Mouse (Mus musculus) retina, postnatal 1 day (tissue): ENCODE measurements around the gene Setd5.

Source experiments
- DNase-seq: peaks from one replicate; pipeline ENCODE4 v3.0.0-alpha.2; 2012

Gene Setd5

DNA sequence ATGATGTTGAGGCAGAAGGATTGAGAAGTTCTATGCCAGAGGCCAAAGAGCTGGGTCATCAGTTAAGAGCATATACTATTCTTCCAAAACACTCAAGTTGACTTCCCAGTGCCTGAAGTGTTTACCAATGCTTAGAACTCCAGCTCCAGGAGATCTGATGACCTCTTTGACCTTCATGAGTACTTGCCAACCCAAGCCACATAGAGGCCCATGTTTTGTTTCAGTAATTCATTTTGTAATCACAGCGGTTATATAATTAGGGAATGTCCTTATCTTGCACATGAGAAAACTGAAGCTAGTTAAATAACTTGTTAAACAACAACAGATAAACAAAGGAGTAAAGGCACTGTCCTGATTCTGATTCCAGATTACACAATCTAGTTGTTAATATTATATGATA lies 67.6 kb downstream of the Setd5 start:
- DNase-seq, result no peak

DNA sequence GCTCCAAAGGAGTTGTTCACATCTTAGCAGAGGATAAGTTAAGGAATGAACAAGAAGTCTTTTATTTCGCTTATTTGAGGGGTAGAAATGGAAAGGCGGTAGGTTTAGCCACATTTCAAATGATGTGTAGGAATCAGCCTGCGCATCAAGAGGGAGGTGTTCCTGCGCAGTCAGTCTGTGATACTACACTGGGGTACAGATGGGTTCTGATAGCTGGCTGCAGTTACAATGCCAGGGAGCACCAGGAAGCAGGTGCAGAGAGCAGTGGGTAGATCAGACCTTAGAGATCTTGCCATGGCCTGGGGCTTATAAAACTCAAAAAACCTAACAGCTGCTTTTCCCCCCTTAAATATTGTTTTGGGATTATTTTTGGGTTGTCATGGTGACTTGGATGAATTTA lies 68.1 kb downstream of the Setd5 start:
- no peak for DNase-seq

DNA sequence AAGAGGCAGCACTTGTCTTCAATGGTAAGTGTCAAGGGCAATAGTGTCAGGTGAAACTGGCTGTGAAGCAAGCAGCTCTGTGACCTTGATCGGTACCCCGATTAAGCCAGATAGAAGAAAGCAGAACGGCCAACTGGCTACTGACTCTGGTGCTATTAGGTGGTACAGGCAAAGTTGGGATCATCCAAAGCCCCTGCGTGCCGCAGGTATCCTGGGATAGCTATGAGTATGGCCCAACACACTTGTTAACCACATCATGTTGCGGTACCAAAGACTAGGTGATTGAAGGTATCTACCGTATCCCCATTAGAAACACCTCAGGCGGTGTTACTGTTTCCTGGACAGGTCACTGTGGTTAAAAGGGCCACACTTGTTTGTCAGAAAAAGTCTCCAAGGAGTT lies 76.9 kb downstream of the Setd5 start:
- DNase-seq, result no peak

DNA sequence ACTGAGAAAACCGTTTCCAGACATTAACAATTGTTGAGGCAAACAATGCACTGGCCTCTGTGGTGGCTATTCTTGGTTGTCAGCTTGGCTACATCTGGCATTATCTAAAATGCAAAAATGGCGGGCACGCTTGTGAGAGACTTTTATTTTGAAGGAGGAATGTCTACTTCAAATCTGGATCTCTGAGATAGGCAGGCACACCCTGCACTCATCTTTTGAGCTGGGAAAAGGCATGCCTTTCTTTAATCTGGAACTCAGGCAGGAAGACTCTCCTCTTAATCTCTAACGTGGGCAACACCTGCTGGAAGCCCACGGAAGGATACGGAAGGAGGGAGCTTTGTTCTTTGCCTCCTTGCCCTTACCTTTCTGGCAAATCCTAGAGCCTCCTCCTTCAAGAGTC lies 77.7 kb downstream of the Setd5 start:
- no peak for DNase-seq

DNA sequence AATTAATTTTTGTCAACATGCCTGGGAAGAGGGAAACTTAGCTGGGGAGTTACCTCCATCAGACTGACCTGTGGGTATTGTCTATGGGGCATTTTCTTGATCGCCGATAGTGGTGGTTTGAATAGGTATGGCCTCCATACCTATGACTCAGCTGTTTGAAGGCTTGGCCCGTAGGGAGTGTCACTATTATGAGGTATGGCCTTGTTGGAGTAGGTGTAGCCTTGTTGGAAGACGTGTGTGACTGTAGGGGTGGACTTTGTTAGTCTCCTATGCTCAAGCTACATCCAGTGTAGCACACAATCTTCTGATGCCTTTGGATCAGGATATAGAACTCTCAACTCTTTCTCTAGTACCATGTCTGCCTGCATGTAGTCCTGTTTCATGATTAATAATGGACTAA lies 78.9 kb downstream of the Setd5 start:
- no peak for DNase-seq

DNA sequence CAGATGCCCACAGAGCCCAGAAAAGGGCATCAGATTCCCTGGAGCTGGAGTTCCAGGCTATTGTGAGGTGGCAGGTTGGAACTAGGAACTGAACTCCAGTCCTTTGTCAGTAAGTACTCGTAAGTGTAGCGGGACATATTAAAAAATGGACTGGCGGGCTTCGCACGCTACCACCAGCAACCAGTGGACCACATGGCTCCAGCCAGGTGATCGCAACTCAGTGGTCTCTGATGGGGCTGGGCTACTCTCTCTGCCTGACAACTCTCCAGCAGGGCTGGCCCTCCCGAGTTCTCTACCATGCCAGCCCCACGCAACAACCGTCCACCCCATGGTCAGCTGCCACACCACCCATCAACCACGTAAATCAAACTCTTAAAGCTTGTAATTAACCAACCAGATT lies 82.9 kb downstream of the Setd5 start:
- no peak for DNase-seq

DNA sequence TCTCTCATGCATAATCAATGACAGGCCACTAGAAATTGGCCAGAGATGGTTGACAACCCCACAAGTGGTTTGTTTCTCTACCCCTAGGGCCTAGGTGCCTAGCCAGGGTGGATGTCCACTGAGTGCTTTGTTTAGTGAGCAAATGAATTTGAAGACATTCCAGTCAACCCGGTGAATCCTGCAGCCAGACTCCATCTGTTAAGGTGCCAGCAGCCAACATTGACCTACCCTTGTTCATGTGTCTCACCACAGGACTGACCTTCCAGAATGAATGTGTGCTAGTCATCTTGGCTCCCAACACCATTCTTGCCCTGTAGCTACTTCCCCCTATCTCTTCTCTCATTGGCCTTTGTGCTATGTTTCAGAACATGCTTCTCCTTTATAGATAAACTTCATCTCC lies 84.8 kb downstream of the Setd5 start:
- DNase-seq, result no peak

DNA sequence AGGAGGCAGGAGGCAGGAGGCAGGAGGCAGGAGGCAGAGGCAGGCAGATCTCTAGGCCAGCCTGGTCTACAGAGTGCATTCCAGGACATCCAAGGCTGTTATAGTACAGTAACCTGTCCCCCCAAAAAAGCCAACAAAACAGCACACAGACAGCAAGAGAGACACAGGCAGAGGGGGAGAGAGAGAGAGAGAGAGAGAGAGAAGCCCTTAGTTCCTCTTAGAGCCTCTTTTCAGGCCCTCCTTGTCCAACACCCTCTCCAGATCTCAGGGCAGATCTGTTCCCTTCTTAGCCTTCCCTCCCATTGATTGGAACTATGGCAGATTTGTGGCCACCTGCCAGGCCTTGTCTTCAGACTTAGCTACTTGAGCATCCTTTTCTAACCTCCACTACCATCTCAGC lies 86.3 kb downstream of the Setd5 start:
- DNase-seq, result no peak

DNA sequence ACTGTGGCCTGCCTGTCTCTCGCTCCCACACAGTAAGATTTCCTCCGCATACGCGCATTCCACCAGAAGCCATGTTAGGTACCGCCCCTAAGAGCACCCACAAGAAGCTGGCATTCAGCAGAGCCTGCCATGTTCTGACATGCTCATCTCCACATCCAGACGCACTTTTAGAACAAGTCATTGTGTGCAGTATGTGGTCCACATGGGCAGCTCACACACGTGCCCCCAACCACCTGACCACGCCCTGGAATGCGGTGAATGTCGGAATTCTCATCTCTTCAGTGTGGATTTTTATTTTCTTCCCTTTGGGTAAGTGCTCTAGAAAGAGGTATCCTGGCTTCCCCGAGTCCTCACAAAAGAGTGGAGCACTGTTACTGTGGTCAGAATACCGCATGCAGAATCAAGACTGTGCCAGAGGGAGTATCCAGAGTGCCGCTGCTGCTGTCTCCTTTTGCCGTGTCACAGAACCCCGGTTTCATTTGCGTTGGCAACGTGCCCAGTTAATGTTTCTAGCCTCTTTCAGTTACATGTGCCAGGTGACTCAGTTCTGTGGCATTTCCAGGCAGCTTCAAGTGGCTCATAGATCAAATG lies 89.6 kb downstream of the Setd5 start:
- DNase-seq, result peak; percentile 34

DNA sequence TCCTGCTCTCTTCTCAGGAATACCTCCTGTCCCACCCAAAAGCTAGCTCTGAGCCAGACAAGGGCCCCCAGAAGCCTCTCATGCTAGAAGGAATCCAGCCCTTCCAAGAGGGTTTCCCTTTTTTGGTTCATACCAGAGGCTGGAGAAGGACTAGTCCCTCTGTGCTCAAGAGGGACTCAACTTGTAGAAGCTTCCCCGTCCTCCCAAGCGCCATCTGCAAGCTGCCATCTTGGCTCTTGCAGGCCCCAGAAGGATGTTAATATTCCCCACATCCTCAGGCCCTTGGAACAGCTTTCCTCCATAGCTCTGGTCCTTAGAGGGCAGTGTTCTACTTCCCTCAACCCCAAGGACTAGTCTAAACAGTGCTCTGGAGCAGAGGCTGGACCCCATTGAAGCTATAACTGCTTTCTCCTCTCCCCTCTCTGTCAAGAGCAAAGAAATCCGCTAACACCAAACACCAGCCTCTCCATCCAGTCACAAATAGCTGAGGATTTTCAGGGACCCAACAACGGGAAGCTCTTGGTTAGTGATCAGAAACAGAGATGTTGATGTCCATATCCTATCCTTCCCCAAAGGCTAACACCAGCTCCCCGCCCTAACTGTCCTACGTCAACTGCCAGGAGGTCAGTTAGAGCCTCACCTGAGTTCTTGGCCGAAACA lies 91.3 kb downstream of the Setd5 start:
- DNase-seq, result no peak

DNA sequence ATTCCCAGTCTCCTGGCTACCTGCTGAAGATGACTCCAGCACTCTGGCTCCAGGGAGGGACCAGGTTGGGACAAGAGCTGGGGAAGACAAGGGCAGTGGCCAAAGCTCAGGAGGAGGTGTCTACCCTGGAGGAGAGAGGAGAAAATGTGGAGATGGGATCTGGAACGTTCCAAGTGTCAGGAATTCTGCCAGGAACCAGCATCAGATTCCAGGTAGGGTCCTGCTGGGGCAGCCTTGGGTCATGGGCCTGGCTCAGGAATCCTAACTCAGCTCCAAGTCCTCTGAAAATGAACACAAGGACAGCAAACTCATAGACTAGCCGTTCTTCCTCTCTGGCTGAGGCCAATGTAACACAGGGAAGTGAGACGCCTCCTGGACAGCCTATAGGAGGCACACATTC lies 92.7 kb downstream of the Setd5 start:
- no peak for DNase-seq

DNA sequence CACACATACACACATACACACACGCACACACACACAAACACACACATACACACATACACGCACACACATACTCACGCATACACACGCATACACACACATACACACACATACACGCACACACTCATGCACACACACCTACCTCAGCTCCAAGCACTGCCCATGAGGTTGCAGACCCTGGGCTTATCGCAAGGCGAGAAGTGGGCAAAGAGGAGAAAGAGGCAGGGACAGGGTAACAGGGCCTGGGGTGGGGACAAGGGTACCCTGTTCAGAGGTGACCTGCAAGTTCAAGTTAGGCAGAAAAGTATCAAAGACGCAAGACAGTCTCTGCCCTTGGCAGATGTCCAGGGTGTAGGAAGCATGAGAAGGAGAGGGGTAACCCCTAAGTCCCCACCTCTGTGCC lies 93.5 kb downstream of the Setd5 start:
- DNase-seq, result no peak

DNA sequence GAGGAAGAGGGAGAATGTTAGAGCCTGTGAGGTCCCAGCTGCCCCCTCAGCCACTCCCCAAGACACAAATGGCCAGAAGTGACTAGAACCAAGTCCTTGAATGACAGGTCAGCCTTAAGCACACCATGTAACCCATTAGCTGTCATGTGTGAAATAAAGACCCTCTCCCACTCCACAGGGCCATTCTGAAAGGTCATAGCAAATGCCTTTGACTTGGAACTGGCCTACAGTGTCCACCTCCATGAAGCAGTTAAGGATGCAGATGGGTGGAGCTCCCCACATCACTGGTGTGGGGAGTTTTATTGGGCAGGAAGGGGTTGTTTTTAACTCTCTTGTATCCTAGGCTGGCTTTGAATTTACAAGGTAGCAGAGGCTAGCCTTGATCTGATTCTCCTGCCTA lies 94.8 kb downstream of the Setd5 start:
- no peak for DNase-seq

DNA sequence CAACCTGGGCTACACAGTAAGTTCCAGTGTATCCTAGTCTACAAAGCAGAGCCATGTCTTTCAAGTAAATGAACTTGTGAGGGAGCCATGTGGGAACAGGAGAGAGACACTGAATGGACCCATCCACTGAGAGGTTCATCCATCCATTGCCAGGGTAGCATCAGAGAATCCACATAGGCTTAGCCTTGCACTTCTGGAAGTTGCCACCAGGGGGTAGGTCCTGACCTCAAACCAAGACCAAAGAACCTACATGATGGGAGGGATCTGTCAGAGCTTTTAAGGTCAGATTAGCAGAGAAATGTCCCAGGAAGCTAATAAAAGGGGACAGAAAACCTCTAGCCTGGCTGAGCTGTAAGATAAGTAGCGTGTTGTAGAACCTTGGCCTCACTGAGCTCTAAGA lies 95.4 kb downstream of the Setd5 start:
- DNase-seq, result peak; percentile 83

DNA sequence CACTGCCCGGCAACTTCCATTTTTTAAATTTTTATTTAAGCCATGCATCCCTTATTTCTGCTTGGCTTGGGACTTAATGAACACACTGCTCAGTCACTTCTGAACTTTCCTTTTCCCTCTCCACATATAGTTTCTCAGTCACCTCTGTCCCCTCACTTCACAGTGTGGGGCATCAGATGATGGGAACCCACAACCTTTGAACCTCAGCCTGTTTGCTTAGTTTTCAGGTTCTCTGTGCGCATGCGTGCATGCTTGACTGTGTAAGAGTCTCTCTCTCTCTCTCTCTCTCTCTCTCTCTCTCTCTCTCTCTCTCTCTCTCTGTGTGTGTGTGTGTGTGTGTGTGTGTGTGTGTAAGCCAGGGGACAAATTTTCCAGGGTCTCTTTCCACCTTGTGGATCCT lies 98.3 kb downstream of the Setd5 start:
- no peak for DNase-seq

DNA sequence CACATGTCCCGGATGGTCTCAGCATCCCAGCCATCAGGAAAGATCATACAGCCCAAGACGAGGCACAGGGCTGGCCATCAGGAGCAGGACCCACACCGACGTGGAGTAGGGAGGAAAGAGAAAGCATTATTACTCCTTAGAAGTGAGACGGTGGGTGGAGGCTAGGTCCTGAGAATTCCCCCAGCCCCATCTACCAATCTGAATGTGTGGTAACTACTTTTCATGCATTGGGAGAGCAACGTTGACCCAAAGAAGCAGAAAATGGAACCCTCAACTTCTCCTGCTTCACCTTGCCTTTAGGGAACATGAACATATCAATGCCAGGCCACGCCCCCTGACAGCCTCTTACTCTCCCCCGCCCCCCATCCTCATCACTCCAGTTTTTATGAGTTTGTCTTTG lies 99.4 kb downstream of the Setd5 start:
- no peak for DNase-seq

DNA sequence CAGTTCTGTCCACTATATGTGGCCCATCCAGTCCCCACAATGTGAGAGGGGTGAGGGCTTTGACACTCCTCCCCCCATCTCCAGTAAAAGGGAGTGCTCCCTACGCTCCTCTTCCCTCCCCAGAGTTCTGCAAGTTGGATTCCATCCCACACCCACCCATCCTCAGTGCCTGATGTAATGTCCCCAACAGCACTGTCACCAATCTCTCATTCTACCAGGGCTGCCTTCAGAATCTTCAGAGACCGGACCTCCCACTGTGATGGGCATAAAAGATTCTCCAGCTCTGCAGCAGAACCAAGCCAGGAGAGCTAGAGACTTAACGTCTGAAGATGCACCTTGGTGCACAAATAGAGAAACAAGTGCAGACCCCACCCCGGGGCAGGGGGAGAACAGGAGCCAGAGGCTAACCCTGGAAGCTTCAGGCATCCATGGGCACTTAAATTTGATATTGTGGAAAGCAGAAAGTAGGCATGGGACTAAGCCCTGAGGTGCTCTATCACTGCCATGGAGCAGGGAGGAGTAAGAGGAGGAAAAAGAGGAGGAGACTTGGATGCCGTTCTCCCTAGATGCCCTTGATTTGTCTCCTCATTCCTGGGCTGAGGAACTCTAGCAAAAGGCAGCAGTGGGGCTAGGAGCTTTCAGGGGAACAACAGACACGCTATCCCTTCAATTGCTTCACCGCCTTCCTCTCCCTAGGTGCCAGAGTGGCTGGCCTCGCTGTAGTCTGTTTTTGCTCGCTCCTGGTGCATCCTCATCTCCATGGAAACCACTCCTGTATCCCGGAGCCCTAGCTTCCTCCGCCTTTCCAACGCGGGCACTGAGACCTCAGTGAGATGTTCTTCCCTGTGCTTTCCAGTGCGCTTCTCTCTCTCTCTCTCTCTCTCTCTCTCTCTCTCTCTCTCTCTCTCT lies 101.4 kb downstream of the Setd5 start:
- peak; percentile 61 for DNase-seq

DNA sequence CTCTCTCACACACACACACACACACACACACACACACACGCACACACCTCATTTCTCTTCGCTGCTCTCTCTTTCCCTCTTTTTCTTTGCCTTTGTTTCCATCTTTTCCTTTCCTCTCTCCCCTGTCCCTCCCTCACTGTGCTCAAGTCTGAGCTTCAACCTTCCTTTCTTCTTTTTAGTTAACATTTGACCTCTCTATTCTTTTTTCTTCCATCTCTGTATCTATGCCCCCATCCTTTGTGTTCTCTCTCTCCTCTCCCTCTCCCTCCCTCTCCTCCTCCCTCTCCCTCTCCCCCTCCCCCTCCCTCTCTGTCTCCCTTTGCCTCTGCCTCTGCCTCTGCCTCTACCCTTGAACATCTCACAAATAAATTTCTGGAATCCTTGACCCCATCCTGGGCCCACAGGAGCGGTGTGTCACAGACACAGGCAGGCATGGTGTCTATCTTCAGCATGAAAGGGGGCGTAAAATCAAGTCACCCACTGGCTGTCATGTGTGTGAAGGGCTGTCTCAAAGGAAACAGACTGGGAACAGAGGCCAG lies 102.1 kb downstream of the Setd5 start:
- peak; percentile 12 for DNase-seq

DNA sequence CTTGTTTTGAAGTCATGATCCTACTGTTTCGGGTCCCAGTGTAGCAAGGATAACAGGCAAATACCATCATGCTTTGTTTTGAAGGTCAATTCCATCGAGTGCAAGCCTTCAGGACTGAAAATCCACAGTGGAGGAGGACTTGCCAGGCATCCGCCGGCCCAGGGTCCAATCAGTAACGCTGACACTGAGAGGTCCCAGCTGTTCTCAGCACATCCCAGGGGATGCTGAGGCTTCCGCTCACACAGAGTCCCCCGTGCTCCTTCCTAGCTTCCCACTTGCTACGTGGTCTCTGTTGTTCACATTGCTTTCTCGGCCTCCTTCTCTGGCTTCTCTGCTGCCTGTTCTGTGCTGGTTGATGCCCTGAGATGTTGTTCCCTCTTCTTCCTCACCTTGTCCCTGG lies 107.0 kb downstream of the Setd5 start:
- no peak for DNase-seq

DNA sequence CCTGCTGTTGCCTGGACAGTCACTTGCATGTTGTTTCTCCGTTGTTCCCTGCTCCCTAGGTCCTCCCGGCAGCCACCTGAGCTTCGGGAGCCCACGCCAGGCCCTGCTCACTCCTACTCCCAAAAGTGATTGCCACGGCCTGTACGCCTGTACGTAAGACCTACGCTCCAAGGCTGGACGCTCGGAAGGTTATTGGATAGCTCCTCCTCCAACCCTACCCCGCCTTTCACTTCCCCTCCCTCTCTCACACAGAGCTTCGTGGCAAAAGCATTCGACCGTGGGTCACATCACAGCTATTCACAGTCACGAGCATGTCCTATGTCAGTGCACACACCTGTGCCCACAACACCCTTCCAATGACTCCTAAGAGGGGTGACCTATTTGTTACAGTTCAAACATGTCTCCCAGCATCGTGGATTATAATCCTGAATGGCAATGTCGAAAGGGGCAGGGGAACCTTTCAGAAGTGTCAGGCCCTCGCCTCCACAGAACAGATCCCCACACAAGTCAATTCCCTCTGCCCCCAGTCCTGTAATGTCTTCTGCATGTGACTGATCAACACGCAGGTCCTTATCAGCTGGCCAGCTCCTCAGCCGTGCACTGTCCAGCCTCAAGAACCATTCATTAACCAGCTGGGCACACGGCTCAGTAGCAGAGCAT lies 107.8 kb downstream of the Setd5 start:
- DNase-seq, result no peak

DNA sequence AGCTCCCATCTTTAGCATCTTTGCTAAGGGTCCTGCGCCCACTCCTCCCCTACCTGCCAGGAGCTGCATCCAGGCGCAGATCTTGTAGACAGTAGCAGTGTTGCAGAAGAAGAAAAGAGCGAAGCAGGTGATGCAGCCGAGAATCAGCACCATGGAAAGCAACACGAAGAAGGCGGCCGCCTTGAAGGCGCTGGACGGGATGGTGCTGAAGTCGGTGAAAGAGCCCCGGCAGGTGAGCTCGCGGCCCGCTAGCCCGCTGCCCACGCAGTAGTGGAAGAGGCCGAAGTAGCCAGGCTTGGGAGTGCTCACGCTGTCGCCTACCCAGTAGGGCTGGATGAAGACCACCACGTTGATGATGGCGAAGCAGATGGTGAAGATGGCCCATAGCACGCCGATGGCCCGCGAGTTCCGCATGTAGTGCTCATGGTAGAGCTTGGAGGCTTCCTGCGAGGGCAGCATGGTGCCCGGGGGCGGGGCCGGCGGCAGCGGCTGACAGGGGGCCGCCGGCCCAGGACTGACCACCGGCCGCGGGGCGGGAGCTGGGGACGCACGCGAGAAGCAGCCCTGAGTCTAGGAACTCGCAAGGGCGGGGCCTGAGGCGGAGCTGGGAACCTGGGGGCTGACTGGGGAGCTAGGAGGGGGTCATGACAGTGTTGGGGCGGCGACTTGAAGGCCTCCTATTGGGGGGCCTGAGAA lies 116.7 kb downstream of the Setd5 start:
- DNase-seq, result peak; percentile 74

DNA sequence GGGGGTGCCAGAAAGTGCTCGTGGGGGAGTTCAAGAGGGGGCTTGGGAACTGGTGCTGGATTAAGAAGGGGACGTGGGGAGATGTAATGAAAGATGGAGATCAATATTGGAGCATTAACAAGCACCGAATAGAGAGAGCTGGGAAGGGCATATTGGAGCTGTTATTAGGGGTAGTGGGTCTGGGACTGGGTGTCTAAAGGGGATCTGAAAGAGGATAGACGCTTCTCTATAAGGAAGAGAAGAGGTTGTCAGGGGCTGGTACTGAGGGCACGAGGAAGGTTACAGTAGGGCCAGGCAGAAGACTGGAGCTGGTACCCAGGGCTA lies 117.3 kb downstream of the Setd5 start:
- DNase-seq, result no peak
